Mouse (Mus musculus): ENCODE results near the gene Olfr874. TPM values are rescaled to one million over a fixed set of nuclear protein-coding genes. Genes with fewer than 3 reads are reported as not detected.

Olfr874 gene
- polyA plus RNA-seq (2014; fragmentation: Illumina TruSeq; extraction: RNeasy Lipid Tissue Mini Kit (QIAGEN cat#74804); ENCODE audit: low read depth, low replicate concordance), result not detected

GRCm38 (mm10) chr9:37744806-37745205 is at the start of gene Olfr874:
Gene Olfr874, plus strand, starts transcription at chr9:37745106.

DNA sequence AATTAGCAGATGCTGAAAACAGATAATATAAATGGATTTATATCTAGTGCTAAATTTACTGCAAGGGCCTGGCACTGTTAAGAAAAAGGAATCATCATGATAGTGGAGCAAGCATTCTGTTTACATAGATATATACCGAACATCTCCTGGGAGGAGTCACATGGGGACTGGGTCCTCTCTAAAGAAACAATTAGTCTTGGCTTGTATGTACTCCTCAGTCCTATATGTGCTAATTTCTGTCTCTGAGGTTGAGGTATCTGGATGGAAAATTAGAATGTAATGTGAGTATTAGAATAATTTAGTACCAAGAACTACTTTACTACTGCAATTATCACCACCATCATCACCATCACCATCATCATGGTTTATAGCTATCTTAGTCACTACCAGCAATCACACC is 28.8 kb upstream of the Olfr874 start, which contains the start of gene Olfr160:
TSS of gene Olfr160 (minus strand) at position 101 of the 400 bp plus-strand sequence.

DNA sequence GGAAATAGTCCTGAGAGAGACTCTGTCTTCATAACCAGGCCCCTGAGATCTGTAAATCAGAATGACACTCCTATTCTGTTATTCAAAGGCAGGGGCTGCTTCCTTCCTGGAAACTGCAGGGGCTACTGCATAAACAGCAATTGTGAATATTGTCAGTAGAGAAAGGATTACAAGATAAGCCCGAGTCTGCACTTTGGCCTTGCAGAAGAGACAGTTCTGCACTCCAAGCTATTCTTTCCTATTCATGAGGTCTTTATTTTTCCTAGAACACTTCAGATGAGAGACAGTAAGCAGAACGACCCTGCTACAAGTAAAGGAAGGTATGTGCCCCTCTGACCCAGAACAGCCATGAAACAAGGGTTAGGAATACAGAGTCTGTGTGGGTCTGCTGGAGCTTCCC is 26.9 kb downstream of the Olfr874 start, which contains the start of gene Olfr875:
TSS of gene Olfr875 (plus strand) at position 99 of the 400 bp plus-strand sequence.

Other genes starting within 250 kb of the Olfr874 start
- 8.1 TPM for gene Esam, start 217.0 kb upstream of the Olfr874 start, polyA plus RNA-seq (2014; fragmentation: Illumina TruSeq; extraction: RNeasy Lipid Tissue Mini Kit (QIAGEN cat#74804); ENCODE audit: low read depth, low replicate concordance)
- gene Vsig2, start 205.9 kb upstream of the Olfr874 start, polyA plus RNA-seq (2014; fragmentation: Illumina TruSeq; extraction: RNeasy Lipid Tissue Mini Kit (QIAGEN cat#74804); ENCODE audit: low read depth, low replicate concordance), result 0.81 TPM
- 0.32 TPM for gene Nrgn, start 192.2 kb upstream of the Olfr874 start, polyA plus RNA-seq (2014; fragmentation: Illumina TruSeq; extraction: RNeasy Lipid Tissue Mini Kit (QIAGEN cat#74804); ENCODE audit: low read depth, low replicate concordance)
- 36.8 TPM for gene Siae, start 189.4 kb upstream of the Olfr874 start, polyA plus RNA-seq (2014; fragmentation: Illumina TruSeq; extraction: RNeasy Lipid Tissue Mini Kit (QIAGEN cat#74804); ENCODE audit: low read depth, low replicate concordance)
- gene Spa17, start 131.4 kb upstream of the Olfr874 start, polyA plus RNA-seq (2014; fragmentation: Illumina TruSeq; extraction: RNeasy Lipid Tissue Mini Kit (QIAGEN cat#74804); ENCODE audit: low read depth, low replicate concordance), result 52.4 TPM
- gene Tbrg1, start 87.8 kb upstream of the Olfr874 start, polyA plus RNA-seq (2014; fragmentation: Illumina TruSeq; extraction: RNeasy Lipid Tissue Mini Kit (QIAGEN cat#74804); ENCODE audit: low read depth, low replicate concordance), result 12.4 TPM
- not detected for gene Panx3, start 75.9 kb upstream of the Olfr874 start, polyA plus RNA-seq (2014; fragmentation: Illumina TruSeq; extraction: RNeasy Lipid Tissue Mini Kit (QIAGEN cat#74804); ENCODE audit: low read depth, low replicate concordance)
- gene Olfr160, start 28.9 kb upstream of the Olfr874 start, polyA plus RNA-seq (2014; fragmentation: Illumina TruSeq; extraction: RNeasy Lipid Tissue Mini Kit (QIAGEN cat#74804); ENCODE audit: low read depth, low replicate concordance), result not detected
- not detected for gene Olfr875, start 26.8 kb downstream of the Olfr874 start, polyA plus RNA-seq (2014; fragmentation: Illumina TruSeq; extraction: RNeasy Lipid Tissue Mini Kit (QIAGEN cat#74804); ENCODE audit: low read depth, low replicate concordance)
- gene Olfr876, start 57.9 kb downstream of the Olfr874 start, polyA plus RNA-seq (2014; fragmentation: Illumina TruSeq; extraction: RNeasy Lipid Tissue Mini Kit (QIAGEN cat#74804); ENCODE audit: low read depth, low replicate concordance), result not detected
- gene Olfr877, start 109.2 kb downstream of the Olfr874 start, polyA plus RNA-seq (2014; fragmentation: Illumina TruSeq; extraction: RNeasy Lipid Tissue Mini Kit (QIAGEN cat#74804); ENCODE audit: low read depth, low replicate concordance), result not detected
- gene Olfr145, start 151.6 kb downstream of the Olfr874 start, polyA plus RNA-seq (2014; fragmentation: Illumina TruSeq; extraction: RNeasy Lipid Tissue Mini Kit (QIAGEN cat#74804); ENCODE audit: low read depth, low replicate concordance), result not detected
- not detected for gene Olfr878, start 172.7 kb downstream of the Olfr874 start, polyA plus RNA-seq (2014; fragmentation: Illumina TruSeq; extraction: RNeasy Lipid Tissue Mini Kit (QIAGEN cat#74804); ENCODE audit: low read depth, low replicate concordance)
- gene Olfr881, start 246.7 kb downstream of the Olfr874 start, polyA plus RNA-seq (2014; fragmentation: Illumina TruSeq; extraction: RNeasy Lipid Tissue Mini Kit (QIAGEN cat#74804); ENCODE audit: low read depth, low replicate concordance), result not detected